Comparison of ENCODE assay signal across 8 mouse cellular contexts in the genomic region with DNA sequence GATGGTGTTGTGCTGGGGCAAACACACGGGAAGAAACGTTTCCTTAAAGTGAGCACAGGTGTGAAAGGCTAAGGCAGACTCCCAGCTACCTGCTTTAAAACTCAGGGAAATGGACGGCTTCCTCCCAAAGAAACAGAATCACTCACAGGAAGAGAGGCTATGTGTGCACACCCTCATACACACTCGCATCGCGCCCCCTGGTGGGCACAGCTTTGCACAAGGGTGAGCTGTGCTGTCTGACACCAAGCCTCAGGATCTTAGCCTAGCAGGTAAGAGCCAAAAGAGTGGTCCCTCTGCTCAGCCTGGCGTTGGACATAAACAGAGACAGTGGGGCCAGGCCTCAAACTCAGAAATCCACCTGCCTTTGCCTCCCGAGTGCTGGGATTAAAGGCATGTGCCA. TPM values are rescaled to one million over a fixed set of nuclear protein-coding genes. Genes with fewer than 3 reads are reported as not detected.
A peak's percentile ranks its signal among the peaks of the same experiment; 100 is the strongest.
DNase-seq lines count a peak whose midpoint lies in the region; ATAC-seq and TF ChIP-seq lines count a peak whose summit lies in the region.

No protein-coding gene starts in this region.

- H3K4me3 ChIP-seq in E14TG2a.4 (replicated peaks; ENCODE audit: low read length), result no peak overlapping the region
- no peak overlapping the region for H3K4me3 ChIP-seq in forebrain, embryonic 13.5 days
- H3K4me3 ChIP-seq in layer of hippocampus, adult 2 months, result no peak overlapping the region
- no peak overlapping the region for H3K4me3 ChIP-seq in lung, embryonic 14.5 days (ENCODE audit: low read depth, low read length)

- intact Hi-C loops in heart, postnatal 14 days (cut with DNase I), result loop anchor here (1.0 to 5.0 kb wide), 2 partner anchors 33 to 142 kb away; a partner anchor contains a TSS

- TF ChIP-seq CTCF in E14TG2a.4 (conservative IDR thresholded peaks at IDR 0.05; ENCODE audit: low read length), result peak; percentile 78
- peak; percentile 94 for TF ChIP-seq CTCF in layer of hippocampus, adult 2 months (conservative IDR thresholded peaks at IDR 0.05)
- TF ChIP-seq CTCF in lung, embryonic 14.5 days (IDR thresholded peaks at IDR 0.05; ENCODE audit: low read depth), result peak; percentile 98

- no peak overlapping the region for H3K9ac ChIP-seq in forebrain, embryonic 13.5 days
- no peak overlapping the region for H3K9ac ChIP-seq in lung, embryonic 14.5 days

- peaks cover 14% of the 10 kb centered on the region for H3K27me3 ChIP-seq in E14TG2a.4 (ENCODE audit: insufficient read depth, low read length)
- 0 out of 2 replicates have a peak, but pooled peaks cover 6% of the 10 kb centered on the region for H3K27me3 ChIP-seq in forebrain, embryonic 13.5 days
- H3K27me3 ChIP-seq in lung, embryonic 14.5 days (ENCODE audit: insufficient read depth, low read length), result peaks cover 9% of the 10 kb centered on the region; the same call in 1 of the 2 replicates

- peaks cover 8% of the 10 kb centered on the region for H3K36me3 ChIP-seq in E14TG2a.4 (ENCODE audit: insufficient read depth, low read length)
- no peaks in the 10 kb centered on the region for H3K36me3 ChIP-seq in forebrain, embryonic 13.5 days (ENCODE audit: poor library complexity, severe bottlenecking)
- H3K36me3 ChIP-seq in lung, embryonic 14.5 days (ENCODE audit: insufficient read depth), result no peaks in the 10 kb centered on the region

- H3K4me1 ChIP-seq in E14TG2a.4 (replicated peaks; ENCODE audit: low read depth, low read length), result peaks cover 54% of the 10 kb centered on the region
- H3K4me1 ChIP-seq in forebrain, embryonic 13.5 days, result peaks cover 12% of the 10 kb centered on the region
- no peaks in the 10 kb centered on the region for H3K4me1 ChIP-seq in lung, embryonic 14.5 days (ENCODE audit: insufficient read depth)

- peak; percentile 80 for ATAC-seq in forebrain, embryonic 13.5 days
- ATAC-seq in lung, embryonic 14.5 days (ENCODE audit: insufficient read depth), result peak; percentile 60; the same call in 1 of the 2 replicates

- WGBS in forebrain, embryonic 13.5 days, result 6% methylated on average over 8 of the region's 8 CpGs
- WGBS in lung, embryonic 14.5 days, result 5% methylated on average over 8 of the region's 8 CpGs

- no peak overlapping the region for H3K4me2 ChIP-seq in forebrain, embryonic 13.5 days
- H3K4me2 ChIP-seq in lung, embryonic 14.5 days, result no peak overlapping the region

- no peak overlapping the region for H3K27ac ChIP-seq in forebrain, embryonic 13.5 days
- H3K27ac ChIP-seq in layer of hippocampus, adult 2 months, result no peak overlapping the region
- no peak overlapping the region for H3K27ac ChIP-seq in lung, embryonic 14.5 days (ENCODE audit: low read depth)

- peak; percentile 59 for DNase-seq in c-Kit-positive CD71-positive TER-119-negative erythroid progenitor cells, embryonic 14.5 days (ENCODE audit: low read depth)
- DNase-seq in heart, postnatal 14 days, result peak; percentile 93 to 96
- peak; percentile 81 to 94 for DNase-seq in layer of hippocampus, adult 2 months (ENCODE audit: low spot score in 2 of 2)
- DNase-seq in lung, embryonic 14.5 days, result peak; percentile 97
- peak; percentile 78 for DNase-seq in ovary, postnatal 10 days (ENCODE audit: low spot score)
- peak; percentile 80 to 97 for DNase-seq in thymus, postnatal 10 days (ENCODE audit: low spot score in 2 of 2)

- no peaks in the 10 kb centered on the region for H3K9me3 ChIP-seq in E14TG2a.4 (ENCODE audit: low read length)
- no peaks in the 10 kb centered on the region for H3K9me3 ChIP-seq in forebrain, embryonic 13.5 days (replicated peaks)
- H3K9me3 ChIP-seq in lung, embryonic 14.5 days (ENCODE audit: low read depth, low read length), result no peaks in the 10 kb centered on the region

RNA-seq across cellular contexts. Expression of a gene that starts 7.2 kb away (rescaled TPM):
- polyA plus RNA-seq in forebrain, embryonic 13.5 days (2015; fragmentation: Nextera tagmentation; extraction: Ambion mirVana), result 97.5 and 109 TPM in 2 replicates
- 10 to 100 TPM; 19.5 to 22.7 TPM for total RNA-seq in heart, postnatal 14 days (2021)
- 100 to 1,000 TPM; 550 to 603 TPM for total RNA-seq in layer of hippocampus, adult 2 months (2021)
- 20.7 and 22.2 TPM in 2 replicates for polyA plus RNA-seq in lung, embryonic 14.5 days (2014; fragmentation: Nextera tagmentation; extraction: Ambion mirVana)

RNA-seq across cellular contexts. Expression of a gene that starts 21.7 kb away (rescaled TPM):
- 21.1 and 23.7 TPM in 2 replicates for polyA plus RNA-seq in forebrain, embryonic 13.5 days (2015; fragmentation: Nextera tagmentation; extraction: Ambion mirVana)
- total RNA-seq in heart, postnatal 14 days (2021), result 10 to 100 TPM; 31.2 to 33.4 TPM
- 10 to 100 TPM; 14.5 to 14.9 TPM for total RNA-seq in layer of hippocampus, adult 2 months (2021)
- polyA plus RNA-seq in lung, embryonic 14.5 days (2014; fragmentation: Nextera tagmentation; extraction: Ambion mirVana), result 41.2 and 46.5 TPM in 2 replicates

Comparison
In these comparisons a context has a peak if more than half of its experiments do, and no peak if none do; other contexts are left out.
1. RNA of a gene that starts 7.2 kb away (total RNA-seq): 550 to 603 TPM in layer of hippocampus, adult 2 months; 19.5 to 22.7 TPM in heart, postnatal 14 days; every median in the first group is over 10 times any median in the second.
2. Peak in every context shown above with its lines, with median percentiles within 50 percentile points of each other: CTCF ChIP-seq and DNase-seq.